Mouse (Mus musculus) adrenal gland, adult 8-10 months (tissue): ENCODE results near the gene Txlng. TPM values are rescaled to one million over a fixed set of nuclear protein-coding genes. Genes with fewer than 3 reads are reported as not detected.

Experiments used
- DNase-seq: peaks from one replicate; pipeline ENCODE4 v3.0.0; 2022
- microRNA-seq, 2 experiments: library from miRNA; unstranded; fragments of <30 nt; microRNA quantifications; one replicate each; pipeline ENCODE4 v1.2.0; 2022
- total RNA-seq, 4 experiments: library from RNA; stranded (reverse); gene quantifications; 2 replicates each; pipeline ENCODE4 v1.2.4; 2022

The Txlng gene
- total RNA-seq, 4 experiments from 2014 or later = 18.6 to 22.7 (median 19.8) TPM

DNA sequence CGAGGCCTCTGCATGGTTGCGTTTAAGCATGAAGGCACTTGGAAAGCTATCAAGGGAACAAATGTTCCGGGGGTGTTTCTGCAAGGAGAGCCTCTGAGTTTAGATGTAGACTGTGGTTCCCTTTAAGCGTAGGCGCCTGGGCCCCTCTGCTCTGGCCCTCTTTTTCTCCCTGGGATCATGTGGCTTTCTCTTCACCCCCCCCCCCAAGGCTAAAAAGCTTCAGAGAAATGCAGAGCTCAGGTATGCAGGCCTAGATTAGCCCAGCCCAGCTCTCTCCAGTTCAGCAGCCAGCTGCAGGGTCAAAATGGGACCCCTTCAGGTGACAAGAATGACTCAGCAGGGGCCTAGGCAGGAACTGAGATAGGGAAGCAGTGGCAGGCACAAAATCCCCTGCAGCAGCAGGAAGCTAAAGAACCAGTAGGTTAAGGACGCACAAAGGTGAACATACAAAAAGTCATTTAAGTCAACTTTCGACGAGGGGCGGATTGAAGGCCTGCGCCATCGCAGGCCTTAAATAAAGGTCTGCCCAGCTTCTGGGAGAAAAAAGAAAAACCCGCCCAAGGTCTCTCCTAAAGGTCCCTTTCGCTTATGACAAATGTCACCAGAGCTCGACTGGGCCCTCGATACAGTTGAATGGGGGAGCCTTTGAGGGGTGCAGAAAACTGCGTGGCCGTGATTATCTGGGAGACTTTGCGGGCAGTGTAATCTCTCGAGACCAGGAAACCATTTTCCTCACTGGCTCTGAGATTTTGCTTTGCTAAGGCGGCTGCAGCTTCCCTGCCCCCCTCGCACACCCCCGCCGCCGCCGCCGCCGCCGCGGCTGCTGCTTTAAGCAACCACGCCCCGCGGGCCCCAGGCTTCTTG is 69.8 kb downstream of the Txlng start:
- no peak for DNase-seq

DNA sequence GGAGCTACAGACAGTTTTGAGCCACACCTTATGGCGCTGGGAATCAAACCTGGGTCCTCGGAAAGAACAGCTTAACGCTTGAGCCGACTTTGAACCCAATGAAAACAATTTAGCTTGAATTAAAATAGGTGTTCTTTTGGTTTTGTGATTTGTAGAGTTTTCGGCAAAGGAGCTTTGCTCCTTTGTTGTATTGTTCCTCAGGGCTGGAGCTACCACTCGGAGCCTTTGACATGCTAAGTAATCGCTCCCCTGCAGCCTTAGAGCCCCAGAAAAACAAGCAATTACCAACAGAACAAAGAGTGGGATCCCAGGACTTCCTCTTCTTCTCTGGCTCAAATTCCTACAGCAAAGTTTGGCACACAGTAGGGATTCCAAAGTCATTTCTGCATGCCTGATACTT is 73.2 kb downstream of the Txlng start:
- DNase-seq = no peak

DNA sequence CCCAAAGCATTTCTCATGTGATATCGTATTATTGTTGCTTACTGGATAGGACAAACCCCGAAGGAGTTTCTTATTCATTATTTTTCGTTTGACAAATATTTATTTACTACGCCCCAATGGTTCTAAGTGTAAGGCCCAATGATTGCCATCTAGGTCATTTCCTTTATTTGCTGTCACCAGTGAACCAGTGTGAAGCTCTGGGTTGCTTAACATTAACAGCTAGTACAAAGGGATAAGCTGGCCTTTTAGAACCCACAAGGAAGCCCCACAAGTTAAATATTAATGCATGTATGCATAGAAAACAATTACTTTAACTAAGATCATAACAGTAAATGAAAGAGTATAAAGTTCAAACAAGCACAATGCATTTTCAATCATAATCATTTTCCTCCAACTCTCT is 74.9 kb downstream of the Txlng start:
- DNase-seq = no peak

DNA sequence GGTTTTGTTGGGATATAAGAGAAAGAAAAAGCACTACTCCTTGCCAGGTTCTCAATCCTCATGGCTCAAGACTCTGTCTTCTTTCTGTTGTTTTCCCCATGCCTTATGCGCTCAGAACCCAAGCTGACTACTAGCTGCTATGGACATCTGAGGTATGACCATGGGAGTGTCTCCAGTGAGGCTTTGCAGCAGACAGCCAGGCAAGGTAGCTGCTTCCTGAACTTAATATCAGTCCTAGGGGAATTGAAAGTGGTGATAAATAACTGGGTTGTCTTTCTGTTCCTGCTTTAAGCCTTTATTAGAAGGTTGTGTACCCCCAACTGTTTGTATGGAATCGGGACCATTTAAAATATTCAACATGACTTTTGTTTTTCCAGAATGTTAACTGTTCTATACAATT is 76.8 kb downstream of the Txlng start:
- DNase-seq = no peak

DNA sequence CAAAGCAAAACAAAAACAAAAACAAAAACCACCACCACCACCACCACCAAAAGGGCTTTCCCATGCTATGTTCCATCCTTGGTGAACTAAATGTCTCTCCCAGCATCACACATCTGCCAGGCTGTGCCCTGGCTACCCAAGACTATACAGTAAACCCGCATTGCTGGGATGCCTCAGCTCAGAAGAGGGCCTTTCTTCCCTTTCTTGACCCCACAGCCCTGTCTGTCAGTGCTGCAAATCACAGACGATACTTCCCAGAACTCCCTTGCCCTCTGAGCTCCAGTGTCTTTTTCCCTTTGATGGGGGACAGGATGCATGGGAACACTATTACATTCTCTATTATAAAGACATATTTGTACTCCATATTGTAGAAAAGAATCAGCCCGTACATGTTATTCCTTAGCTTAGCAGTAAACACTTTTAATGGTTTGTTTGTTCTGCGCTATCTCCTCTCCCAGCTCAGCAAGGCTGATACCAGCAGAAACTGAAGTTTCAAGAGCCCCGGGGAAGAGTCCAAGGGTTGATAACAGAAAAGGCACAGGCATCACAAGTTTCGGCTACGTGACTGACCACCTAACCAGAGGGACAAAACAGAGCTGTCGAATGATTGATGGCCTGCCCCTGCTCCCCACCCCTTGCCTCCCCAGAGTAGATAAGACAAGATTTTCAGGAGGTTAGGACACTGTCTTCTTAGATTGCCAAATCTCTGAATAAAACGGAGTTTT is 80.4 kb downstream of the Txlng start:
- no peak for DNase-seq

DNA sequence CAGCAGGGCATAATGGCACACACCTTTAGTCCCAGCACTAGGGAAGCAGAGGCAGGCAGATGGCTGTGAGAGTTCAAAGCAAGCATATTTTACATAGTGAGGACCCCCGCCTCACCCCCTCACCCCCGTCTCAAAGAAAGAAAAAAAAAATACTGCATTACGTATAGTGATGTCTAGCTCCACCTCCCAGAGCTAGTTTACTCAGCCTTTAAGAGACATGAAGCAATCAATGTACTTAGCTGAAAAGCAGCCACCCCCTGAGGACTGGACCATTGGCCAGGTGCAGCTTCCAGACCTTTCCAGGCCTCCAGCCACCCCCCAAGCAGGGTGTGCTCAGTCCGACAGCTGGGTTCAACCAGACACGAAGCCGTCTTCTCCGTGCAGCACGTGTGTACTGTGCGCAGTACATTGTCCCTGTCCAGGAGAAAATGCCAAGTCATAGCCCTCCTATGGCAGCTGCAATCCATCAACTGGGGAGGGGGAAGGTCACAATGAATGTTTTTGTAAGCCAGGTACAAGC is 93.1 kb downstream of the Txlng start:
- DNase-seq = no peak

DNA sequence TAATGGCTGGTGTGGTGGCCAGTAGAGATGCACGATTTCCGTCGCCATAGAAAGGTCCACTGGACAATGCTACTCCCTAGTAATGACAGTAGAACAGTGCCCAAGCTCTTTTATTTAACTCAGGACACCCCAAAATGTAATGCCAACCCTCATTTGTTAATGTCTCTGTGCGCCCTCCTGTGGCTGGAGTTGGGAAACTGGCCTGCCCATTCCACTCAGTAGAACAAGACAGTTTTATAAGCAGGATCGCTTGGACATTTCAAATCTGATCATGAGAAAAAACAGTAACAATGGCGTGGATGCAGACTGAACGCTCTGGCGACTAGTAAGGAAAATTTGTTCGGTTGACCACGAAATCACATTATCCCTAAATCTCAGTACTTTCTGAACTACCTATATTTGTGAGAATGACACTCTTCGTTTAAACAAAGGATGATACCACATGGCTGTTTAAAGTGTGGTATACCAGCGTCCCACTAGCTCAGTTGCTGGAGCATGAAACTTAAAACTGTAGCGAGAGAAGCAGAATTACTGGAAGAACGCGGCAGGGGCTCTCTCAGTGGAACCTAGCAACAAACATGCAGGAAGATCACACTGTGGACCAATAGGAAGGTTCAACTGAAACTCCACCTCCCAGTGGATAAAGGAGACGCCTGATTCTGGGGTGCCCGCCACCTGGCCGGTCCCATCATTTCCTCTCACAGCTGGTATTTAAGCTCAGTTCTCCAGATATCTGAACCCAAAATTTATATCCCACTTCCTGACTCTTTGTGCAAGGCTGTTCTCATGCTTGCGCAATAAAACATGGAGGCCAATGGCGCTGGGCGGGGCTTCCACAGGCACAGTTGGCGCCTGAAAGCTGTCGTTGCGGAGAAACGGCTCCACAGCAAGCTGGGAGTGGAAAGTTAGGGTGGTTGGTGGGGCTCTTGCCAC is 94.0 kb downstream of the Txlng start:
- DNase-seq = peak; percentile 42

DNA sequence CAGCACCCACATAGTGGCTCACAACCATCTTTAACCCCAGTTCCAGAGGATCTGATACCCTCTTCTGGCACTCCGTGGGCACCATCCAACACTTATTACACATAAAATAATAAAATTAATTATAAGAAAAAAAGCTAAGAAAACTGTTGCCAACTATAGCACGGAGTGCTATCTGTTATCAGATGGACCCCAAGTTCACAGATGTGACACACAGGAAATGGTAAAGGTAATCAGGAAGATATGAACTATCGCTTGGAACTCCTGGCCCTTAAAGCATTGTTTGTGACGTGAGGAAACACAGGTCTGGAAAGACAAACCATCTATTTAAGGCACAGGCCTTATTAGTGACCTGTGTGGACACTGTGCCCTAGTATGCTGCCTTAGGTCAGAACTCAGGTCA is 99.2 kb downstream of the Txlng start:
- DNase-seq = no peak

Small RNAs within 50 kb of the gene (microRNA-seq; reads per million reads assigned to microRNA genes)
- gene Mir3473a = 0 reads per million in 2 experiments

Other genes with a start within 250 kb of the Txlng start
- 1 to 10 TPM; 2.9 to 4.8 (median 3.9) TPM for gene Reps2, start 185.8 kb downstream of the Txlng start, total RNA-seq
- 100 to 1,000 TPM; 171 to 259 (median 210) TPM for gene Rbbp7, start 69.1 kb downstream of the Txlng start, total RNA-seq
- gene Syap1, start 59.0 kb upstream of the Txlng start, total RNA-seq = 10 to 100 TPM; 72.3 to 92.9 (median 81.5) TPM
- gene Ctps2, start 71.8 kb upstream of the Txlng start, total RNA-seq = 10 to 100 TPM; 68.1 to 84.6 (median 77.2) TPM
- not detected for gene S100g, start 135.1 kb upstream of the Txlng start, total RNA-seq